Mouse (Mus musculus) bone marrow, adult 2 months (tissue): Measurements from ENCODE around the gene Abhd10. TPM values are rescaled to one million over a fixed set of nuclear protein-coding genes. Genes with fewer than 3 reads are reported as not detected.

Source experiments
- H3K27ac ChIP-seq: fragments of 200-500 bp; 2 replicates; pipeline ENCODE4 v1.5.1; 2012; ENCODE audit warnings: low read depth, mild to moderate bottlenecking, control low read depth, inconsistent platforms, low read length; ENCODE audit not compliant: control insufficient read depth, poor library complexity, insufficient read depth
- H3K4me1 ChIP-seq: fragments of 200-500 bp; 2 replicates; pipeline ENCODE4 v1.6.1; 2011; ENCODE audit warnings: low read length; ENCODE audit not compliant: control insufficient read depth, insufficient read depth
- H3K4me3 ChIP-seq: fragments of 200-500 bp; replicated peaks from 2 replicates; pipeline ENCODE3; 2011; ENCODE audit warnings: mild to moderate bottlenecking, low read depth, low read length, control low read depth; ENCODE audit not compliant: control insufficient read depth
- CTCF ChIP-seq: fragments of 200-500 bp; IDR thresholded peaks from 2 replicates; pipeline ENCODE4 v1.5.1; 2011; ENCODE audit warnings: low read length, control low read depth; ENCODE audit not compliant: control insufficient read depth, insufficient read depth
- POLR2A ChIP-seq: fragments of 200-500 bp; IDR thresholded peaks from 2 replicates; pipeline ENCODE4 v1.6.1; 2011; ENCODE audit warnings: low read depth, mild to moderate bottlenecking, control low read depth, low read length, borderline replicate concordance; ENCODE audit not compliant: control insufficient read depth
- WGBS: fragments of 180-500 bp; shearing (Covaris S2); methylation state at CpG from one replicate; pipeline ENCODE4 v1.1.7; 2018; 5-methylcytosine and 5-hydroxymethylcytosine counted together
- polyA plus RNA-seq: library from polyadenylated mRNA; stranded (reverse); fragments of >200 nt; gene quantifications from 2 replicates; pipeline ENCODE4 v1.2.4, GENCODE M21; 2011; ENCODE audit warnings: low replicate concordance; ENCODE audit not compliant: missing spikeins, insufficient read depth, insufficient read length

Gene Abhd10
- polyA plus RNA-seq = 9.1 and 13.8 TPM in 2 replicates

DNA sequence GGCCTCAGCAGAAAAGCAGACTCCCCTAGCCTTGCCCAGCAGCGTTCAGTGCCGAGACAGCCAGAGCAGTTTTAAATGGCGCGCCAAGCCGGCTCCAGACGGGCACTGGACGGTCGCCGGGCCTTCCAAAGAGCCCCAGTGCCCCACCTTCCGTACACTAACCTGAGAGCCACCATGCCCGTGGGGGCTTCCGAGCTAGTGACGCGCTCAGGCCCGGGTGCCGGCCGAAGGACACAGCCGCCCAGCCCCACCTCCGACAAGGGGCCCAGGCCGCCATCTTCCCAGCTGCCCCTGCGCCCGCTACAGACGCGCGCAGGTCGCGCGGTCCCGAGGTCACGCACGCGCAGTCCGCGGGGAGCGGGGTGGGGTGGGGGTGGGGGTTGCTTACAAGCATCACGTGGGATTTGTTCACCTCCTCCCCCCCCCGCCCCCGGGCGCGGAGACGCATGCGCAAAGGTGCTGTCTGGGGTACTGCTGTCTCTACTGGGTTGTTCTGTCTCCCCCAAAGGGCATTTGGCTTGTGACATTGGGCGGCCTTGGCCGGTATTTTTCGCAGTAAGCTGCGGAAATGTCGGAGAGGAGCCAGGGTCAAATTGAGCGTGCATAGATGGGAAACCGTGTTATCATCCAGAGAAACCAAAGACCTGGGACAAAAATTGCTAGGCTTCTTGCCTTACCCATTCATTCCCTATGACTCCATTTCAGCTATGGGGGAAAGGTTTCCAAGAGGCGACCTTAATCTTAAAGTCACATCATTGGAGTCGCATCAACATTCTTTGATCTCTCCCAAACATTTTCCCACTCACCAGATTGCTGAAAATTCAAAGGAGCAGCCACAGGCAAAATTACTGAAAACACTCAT lies at the start of gene Abhd10:
Gene Abhd10 (minus strand): TSS at position 341 of the 862 bp plus-strand sequence.
- under 1% methylated on average over 51 of the region's 51 CpGs for WGBS
- Histone ChIP-seq H3K4me3 (peak within 1 kb of the TSS; percentile 77), H3K4me1 (peaks cover 2% of the 10 kb centered on the region), H3K27ac (peak within 1 kb of the TSS; percentile 92)
- TF ChIP-seq CTCF = no peak
- TF ChIP-seq POLR2A = peak; percentile 94

DNA sequence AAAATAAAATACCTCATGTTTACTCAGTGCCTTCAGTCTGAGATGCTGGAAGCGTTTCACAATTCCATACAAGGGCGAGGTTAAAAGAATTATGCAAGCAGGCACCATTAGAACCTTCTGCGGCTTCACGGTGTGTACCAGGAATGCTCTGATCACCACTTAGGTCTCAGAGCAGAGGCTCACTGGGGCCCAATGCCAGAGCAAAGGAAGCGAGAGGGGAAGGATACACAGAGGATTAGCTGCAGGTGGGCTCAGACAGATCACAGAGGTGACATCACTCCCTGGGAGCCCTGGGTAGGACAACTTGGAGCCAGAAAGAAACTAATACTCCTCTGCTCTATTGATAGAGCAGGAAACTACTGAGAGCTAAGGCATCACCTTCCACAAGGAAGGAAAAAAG lies 48.5 kb upstream of the Abhd10 start:
- TF ChIP-seq CTCF (no peak), POLR2A (no peak)
- no peak overlapping the region for H3K4me3 ChIP-seq
- H3K4me1 ChIP-seq = no peaks in the 10 kb centered on the region; the same call in 1 of the 2 replicates
- 47% methylated on average over 5 of the region's 5 CpGs for WGBS
- H3K27ac ChIP-seq = no peak overlapping the region

DNA sequence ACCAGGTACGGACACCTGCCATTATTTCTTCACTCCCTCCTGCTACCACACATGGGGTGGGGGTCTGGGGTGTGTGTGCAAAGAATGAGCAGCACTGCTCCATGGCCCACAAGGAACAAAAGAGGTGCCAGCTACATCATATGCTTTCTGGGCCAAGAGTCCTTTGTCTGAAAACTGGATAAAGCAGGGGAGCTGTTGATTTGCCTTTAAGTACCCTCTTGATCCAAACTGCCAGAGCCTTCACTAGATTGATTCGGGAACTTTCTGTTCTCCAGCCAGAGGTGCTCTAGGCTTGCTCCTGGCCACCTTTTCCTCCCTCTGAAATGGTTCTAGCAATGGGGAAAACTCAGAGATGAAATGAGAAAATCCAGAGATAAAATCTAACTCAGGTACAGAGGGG lies 46.6 kb upstream of the Abhd10 start:
- Histone ChIP-seq H3K27ac (no peak overlapping the region), H3K4me3 (no peak overlapping the region), H3K4me1 (no peaks in the 10 kb centered on the region; the same call in 1 of the 2 replicates)
- WGBS = 86% methylated on average over 2 of the region's 2 CpGs
- TF ChIP-seq CTCF (no peak), POLR2A (no peak)

DNA sequence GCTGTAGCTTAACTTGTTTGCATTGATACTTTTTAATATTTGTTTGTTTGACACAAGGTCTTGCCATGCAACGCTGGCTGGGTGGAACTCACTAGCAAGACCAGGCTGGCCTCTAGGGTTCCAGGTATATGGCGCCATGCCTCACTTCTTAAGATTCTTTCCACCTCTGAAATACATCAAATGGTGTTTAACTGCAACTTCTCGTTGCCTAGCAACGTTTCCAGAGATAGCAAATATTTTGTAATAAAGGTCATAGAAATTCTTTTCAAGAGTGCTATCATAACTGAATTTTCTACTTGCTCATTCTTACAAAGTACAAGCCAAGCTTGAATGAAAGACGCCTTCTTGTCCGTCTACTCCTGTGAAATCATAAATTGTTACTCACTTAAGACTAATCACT lies 44.9 kb upstream of the Abhd10 start:
- Histone ChIP-seq H3K27ac (no peak overlapping the region), H3K4me3 (no peak overlapping the region), H3K4me1 (no peaks in the 10 kb centered on the region; the same call in 1 of the 2 replicates)
- no peak for TF ChIP-seq POLR2A
- TF ChIP-seq CTCF = no peak
- WGBS = 81% methylated on average over 6 of the region's 6 CpGs

DNA sequence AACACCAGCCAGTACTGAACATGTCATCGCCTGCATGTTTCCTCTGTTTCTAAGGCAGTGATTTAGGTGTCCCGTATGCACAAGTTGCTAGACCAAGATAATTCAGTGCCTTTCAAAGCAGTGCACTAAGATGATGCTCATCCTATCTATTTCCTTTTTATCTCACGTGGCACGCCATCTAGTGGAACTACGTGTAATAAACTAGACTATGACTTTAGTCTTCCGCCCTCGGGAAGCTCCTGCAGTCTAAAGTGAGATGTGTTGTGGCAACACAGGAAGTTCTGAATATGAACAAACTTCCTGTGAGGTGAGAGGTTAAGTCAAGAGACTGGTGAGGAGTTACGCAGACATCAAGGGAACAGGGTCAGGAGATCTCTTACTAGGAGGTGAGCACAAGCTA lies 43.9 kb upstream of the Abhd10 start:
- Histone ChIP-seq H3K27ac (no peak overlapping the region), H3K4me1 (no peaks in the 10 kb centered on the region; the same call in 1 of the 2 replicates), H3K4me3 (no peak overlapping the region)
- no peak for TF ChIP-seq POLR2A
- TF ChIP-seq CTCF = no peak
- WGBS = 14% methylated on average over 8 of the region's 8 CpGs

DNA sequence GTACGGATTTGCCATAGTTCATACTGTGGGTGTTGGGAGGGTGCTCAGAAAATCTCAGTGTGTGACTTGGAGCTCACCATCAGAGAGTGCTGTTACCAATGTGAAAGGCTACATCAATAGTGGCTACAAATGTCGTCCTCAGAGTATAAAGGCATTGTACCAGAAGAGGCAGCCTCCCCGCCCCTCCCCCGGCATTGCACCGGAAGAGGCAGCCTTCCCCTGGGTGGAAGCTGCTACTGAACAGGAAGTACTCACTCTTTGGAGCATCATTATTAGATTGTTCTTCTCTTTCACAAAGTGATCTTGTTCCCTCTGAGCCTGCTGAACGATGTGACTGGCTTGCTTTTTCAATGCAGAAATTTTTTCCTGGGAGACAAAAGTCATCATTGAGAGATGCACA lies 37.2 kb upstream of the Abhd10 start:
- no peaks in the 10 kb centered on the region for H3K4me1 ChIP-seq
- WGBS = 52% methylated on average over 6 of the region's 6 CpGs
- H3K27ac ChIP-seq = no peak overlapping the region
- no peak overlapping the region for H3K4me3 ChIP-seq
- no peak for TF ChIP-seq CTCF
- no peak for TF ChIP-seq POLR2A

DNA sequence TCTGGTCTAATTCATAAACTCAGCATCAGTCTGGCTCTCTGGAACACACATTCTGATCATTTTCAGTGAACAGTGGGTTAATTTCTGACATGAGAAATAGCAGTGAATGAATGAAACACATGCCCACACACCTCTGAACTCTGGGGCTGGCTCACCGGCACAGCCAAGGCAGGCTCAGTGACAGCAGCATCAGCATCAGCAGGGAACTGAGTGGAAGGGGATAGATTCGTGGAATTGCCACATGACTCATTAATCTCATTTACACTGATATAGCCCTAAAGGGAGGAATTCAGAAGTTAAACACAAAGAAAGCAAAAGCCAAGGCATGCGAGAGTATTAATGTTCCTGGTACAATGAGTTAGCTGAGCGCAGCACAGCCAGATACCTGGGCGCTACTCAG lies 32.1 kb upstream of the Abhd10 start:
- Histone ChIP-seq H3K4me1 (no peaks in the 10 kb centered on the region), H3K4me3 (no peak overlapping the region), H3K27ac (no peak overlapping the region)
- WGBS = 86% methylated on average over 5 of the region's 5 CpGs
- TF ChIP-seq CTCF (no peak), POLR2A (no peak)

DNA sequence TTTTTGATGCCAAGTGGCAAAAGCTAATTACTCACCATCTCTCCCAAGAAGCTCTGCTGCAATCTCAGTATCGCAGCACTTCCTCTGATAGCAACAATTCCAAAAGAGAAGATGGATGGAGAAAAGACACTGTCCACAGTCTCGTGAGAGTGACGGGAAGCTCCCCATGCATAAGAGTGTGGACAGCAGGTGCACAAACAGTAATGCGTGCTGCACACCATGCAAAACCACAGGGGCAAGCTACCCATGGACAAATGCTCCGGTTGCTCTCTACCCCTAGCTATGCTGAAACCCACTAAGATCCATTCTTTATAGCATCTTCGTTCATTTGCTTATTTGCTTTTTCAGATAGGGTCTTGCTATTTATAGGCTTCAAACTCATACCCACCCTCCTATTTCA lies 28.2 kb upstream of the Abhd10 start:
- Histone ChIP-seq H3K4me1 (no peaks in the 10 kb centered on the region), H3K27ac (no peak overlapping the region), H3K4me3 (no peak overlapping the region)
- WGBS = 88% methylated on average over 6 of the region's 6 CpGs
- no peak for TF ChIP-seq POLR2A
- no peak for TF ChIP-seq CTCF
